Mouse (Mus musculus): ENCODE results near the gene Fkbp2.
"Not testable (repeated sequence)": the region's sequence is repeated elsewhere in the genome, so short reads cannot be mapped to it uniquely, and the experiment has no call there.

Fkbp2 gene

GRCm38 (mm10) chr19:6993011-6993770 lies 12.9 kb upstream of the Fkbp2 start:
- in situ Hi-C loops (cut with MboI; ENCODE audit: low pct_unique_long_range_greater_than_20kb in 1 of 2, low sequenced_read_pairs in 2 of 2, unreplicated experiment in 1 of 2), result no loop called here

- in situ Hi-C loops (cut with MboI; ENCODE audit: low pct_unique_long_range_greater_than_20kb in 1 of 2, low sequenced_read_pairs in 2 of 2, unreplicated experiment in 1 of 2), result no loop called here
These were observed 11.9 kb upstream of the Fkbp2 start, which contains the start of gene Dnajc4 for GRCm38 (mm10) chr19:6992011-6992858. TSS of gene Dnajc4 (minus strand) at chr19:6992572.

- in situ Hi-C loops (cut with MboI; ENCODE audit: low pct_unique_long_range_greater_than_20kb in 1 of 2, low sequenced_read_pairs in 2 of 2, unreplicated experiment in 1 of 2), result not testable (repeated sequence)
These were observed 10.9 kb upstream of the Fkbp2 start for GRCm38 (mm10) chr19:6991166-6991565.

- in situ Hi-C loops (cut with MboI; ENCODE audit: low pct_unique_long_range_greater_than_20kb in 1 of 2, low sequenced_read_pairs in 2 of 2, unreplicated experiment in 1 of 2), result no loop called here
These were observed 10.4 kb upstream of the Fkbp2 start for GRCm38 (mm10) chr19:6990712-6991111.

GRCm38 (mm10) chr19:6989251-6989650 lies 8.9 kb upstream of the Fkbp2 start:
- in situ Hi-C loops (cut with MboI; ENCODE audit: low pct_unique_long_range_greater_than_20kb in 1 of 2, low sequenced_read_pairs in 2 of 2, unreplicated experiment in 1 of 2), result no loop called here

- in situ Hi-C loops (cut with MboI; ENCODE audit: low pct_unique_long_range_greater_than_20kb in 1 of 2, low sequenced_read_pairs in 2 of 2, unreplicated experiment in 1 of 2), result no loop called here
These were observed 7.6 kb upstream of the Fkbp2 start for GRCm38 (mm10) chr19:6987904-6988285.

GRCm38 (mm10) chr19:6987061-6987903 lies 7.0 kb upstream of the Fkbp2 start, which contains the start of gene Vegfb:
TSS of gene Vegfb (minus strand) at chr19:6987651.
- in situ Hi-C loops (cut with MboI; ENCODE audit: low pct_unique_long_range_greater_than_20kb in 1 of 2, low sequenced_read_pairs in 2 of 2, unreplicated experiment in 1 of 2), result no loop called here

GRCm38 (mm10) chr19:6985951-6986708 lies 5.8 kb upstream of the Fkbp2 start:
- in situ Hi-C loops (cut with MboI; ENCODE audit: low pct_unique_long_range_greater_than_20kb in 1 of 2, low sequenced_read_pairs in 2 of 2, unreplicated experiment in 1 of 2), result no loop called here

GRCm38 (mm10) chr19:6985300-6985699 lies 5.0 kb upstream of the Fkbp2 start:
- in situ Hi-C loops (cut with MboI; ENCODE audit: low pct_unique_long_range_greater_than_20kb in 1 of 2, low sequenced_read_pairs in 2 of 2, unreplicated experiment in 1 of 2), result no loop called here

- in situ Hi-C loops (cut with MboI; ENCODE audit: low pct_unique_long_range_greater_than_20kb in 1 of 2, low sequenced_read_pairs in 2 of 2, unreplicated experiment in 1 of 2), result no loop called here
These were observed 3.3 kb upstream of the Fkbp2 start for GRCm38 (mm10) chr19:6983621-6984020.

GRCm38 (mm10) chr19:6981465-6981864 lies 1.2 kb upstream of the Fkbp2 start:
- in situ Hi-C loops (cut with MboI; ENCODE audit: low pct_unique_long_range_greater_than_20kb in 1 of 2, low sequenced_read_pairs in 2 of 2, unreplicated experiment in 1 of 2), result no loop called here

- in situ Hi-C loops (cut with MboI; ENCODE audit: low pct_unique_long_range_greater_than_20kb in 1 of 2, low sequenced_read_pairs in 2 of 2, unreplicated experiment in 1 of 2), result no loop called here
These were observed 568 bp downstream of the Fkbp2 start for GRCm38 (mm10) chr19:6979486-6980380.

- in situ Hi-C loops (cut with MboI; ENCODE audit: low pct_unique_long_range_greater_than_20kb in 1 of 2, low sequenced_read_pairs in 2 of 2, unreplicated experiment in 1 of 2), result no loop called here
These were observed 1.3 kb downstream of the Fkbp2 start for GRCm38 (mm10) chr19:6979001-6979479.

GRCm38 (mm10) chr19:6978639-6978974 lies 1.7 kb downstream of the Fkbp2 start:
- in situ Hi-C loops (cut with MboI; ENCODE audit: low pct_unique_long_range_greater_than_20kb in 1 of 2, low sequenced_read_pairs in 2 of 2, unreplicated experiment in 1 of 2), result no loop called here

GRCm38 (mm10) chr19:6977759-6978638 lies 2.3 kb downstream of the Fkbp2 start:
- in situ Hi-C loops (cut with MboI; ENCODE audit: low pct_unique_long_range_greater_than_20kb in 1 of 2, low sequenced_read_pairs in 2 of 2, unreplicated experiment in 1 of 2), result no loop called here
